7 mouse cellular contexts compared by ENCODE assay signal in genomic region chr1:34005726-34006638, GRCm38 (mm10).
A peak's percentile ranks its signal among the peaks of the same experiment; 100 is the strongest.
DNase-seq lines count a peak whose midpoint lies in the region; TF ChIP-seq lines count a peak whose summit lies in the region.

No protein-coding gene starts in this region.

- TF ChIP-seq POLR2A in cortical plate, adult 2 months (IDR thresholded peaks at IDR 0.05; ENCODE audit: extremely low read depth, insufficient read depth, low read length) = peak; percentile 71

- peak overlapping the region; percentile 82 for H3K27ac ChIP-seq in cortical plate, adult 2 months (ENCODE audit: insufficient read depth, low read length)
- H3K27ac ChIP-seq in macrophage = no peak overlapping the region

- peak; percentile 68 for TF ChIP-seq CTCF in cortical plate, adult 2 months (IDR thresholded peaks at IDR 0.05; ENCODE audit: extremely low read depth, insufficient read depth, low read length)

- peak; percentile 50 to 54 for DNase-seq in adrenal gland, adult 18-20 months (ENCODE audit: low spot score in 2 of 2)
- peak; percentile 51 for DNase-seq in gastrocnemius, postnatal 10 days
- peak; percentile 73 for DNase-seq in induced T-regulatory cell, adult 2 months (ENCODE audit: low read depth)
- peak; percentile 37 to 79 for DNase-seq in left cerebral cortex, adult 9 months (ENCODE audit: low spot score in 2 of 2)
- DNase-seq in right cerebral cortex, adult 18-20 months = peak; percentile 82

- peak overlapping the region; percentile 89 for H3K4me3 ChIP-seq in cortical plate, adult 2 months (ENCODE audit: insufficient read depth, low read length)
- H3K4me3 ChIP-seq in macrophage (ENCODE audit: inconsistent target) = peak overlapping the region; percentile 23

- 8% methylated on average over 29 of the region's 29 CpGs for WGBS in macrophage (ENCODE audit: missing documents)

- no peaks in the 10 kb centered on the region for H3K36me3 ChIP-seq in macrophage (ENCODE audit: inconsistent target)

- H3K79me2 ChIP-seq in macrophage (ENCODE audit: inconsistent target) = no peaks in the 10 kb centered on the region

- H3K4me1 ChIP-seq in cortical plate, adult 2 months (ENCODE audit: control insufficient read depth, insufficient read depth, low read length) = peaks cover 8% of the 10 kb centered on the region
